Mouse (Mus musculus) spleen, adult 12 weeks (tissue): Measurements from ENCODE around the gene Arhgef3.

Source experiments
- DNase-seq: peaks from one replicate; pipeline ENCODE4 v3.0.0; 2022; ENCODE audit warnings: low spot score

The Arhgef3 gene

GRCm38 (mm10) chr14:27114362-27115274, at the start of gene Arhgef3:
Arhgef3 (plus strand) TSS chr14:27114899.
- no peak for DNase-seq

- DNase-seq = no peak
Observed at GRCm38 (mm10) chr14:27066171-27066929, 48.3 kb upstream of the Arhgef3 start.

GRCm38 (mm10) chr14:27067866-27068271, 46.8 kb upstream of the Arhgef3 start:
- DNase-seq = no peak

- no peak for DNase-seq
Observed at GRCm38 (mm10) chr14:27069434-27070097, 45.1 kb upstream of the Arhgef3 start.

GRCm38 (mm10) chr14:27070128-27070527, 44.6 kb upstream of the Arhgef3 start:
- no peak for DNase-seq

- no peak for DNase-seq
Observed at GRCm38 (mm10) chr14:27070758-27071157, 43.9 kb upstream of the Arhgef3 start.

- DNase-seq = no peak
Observed at GRCm38 (mm10) chr14:27071985-27072384, 42.7 kb upstream of the Arhgef3 start.

- DNase-seq = no peak
Observed at GRCm38 (mm10) chr14:27075084-27075483, 39.6 kb upstream of the Arhgef3 start.

- no peak for DNase-seq
Observed at GRCm38 (mm10) chr14:27075909-27076521, 38.7 kb upstream of the Arhgef3 start.

GRCm38 (mm10) chr14:27076522-27076920, 38.2 kb upstream of the Arhgef3 start:
- DNase-seq = no peak

GRCm38 (mm10) chr14:27081536-27082275, 33.0 kb upstream of the Arhgef3 start:
- no peak for DNase-seq

- DNase-seq = no peak
Observed at GRCm38 (mm10) chr14:27085471-27085870, 29.2 kb upstream of the Arhgef3 start.

- DNase-seq = no peak
Observed at GRCm38 (mm10) chr14:27085999-27086398, 28.7 kb upstream of the Arhgef3 start.

GRCm38 (mm10) chr14:27094247-27094646, 20.5 kb upstream of the Arhgef3 start:
- no peak for DNase-seq

GRCm38 (mm10) chr14:27096133-27096532, 18.6 kb upstream of the Arhgef3 start:
- DNase-seq = no peak

GRCm38 (mm10) chr14:27096779-27097178, 17.9 kb upstream of the Arhgef3 start:
- DNase-seq = no peak

GRCm38 (mm10) chr14:27101735-27102134, 13.0 kb upstream of the Arhgef3 start:
- DNase-seq = no peak

- no peak for DNase-seq
Observed at GRCm38 (mm10) chr14:27102720-27103119, 12.0 kb upstream of the Arhgef3 start.

GRCm38 (mm10) chr14:27105731-27106457, 8.8 kb upstream of the Arhgef3 start:
- no peak for DNase-seq

- DNase-seq = no peak
Observed at GRCm38 (mm10) chr14:27108748-27109504, 5.8 kb upstream of the Arhgef3 start.
